Mouse (Mus musculus): ENCODE measurements at regions not wholly inside any gene's neighbourhood (a gene's known extent, or its start where the extent isn't known, plus 50 kb on each side); places are given as distances from the start of the nearest gene placed in this dataset.

DNA sequence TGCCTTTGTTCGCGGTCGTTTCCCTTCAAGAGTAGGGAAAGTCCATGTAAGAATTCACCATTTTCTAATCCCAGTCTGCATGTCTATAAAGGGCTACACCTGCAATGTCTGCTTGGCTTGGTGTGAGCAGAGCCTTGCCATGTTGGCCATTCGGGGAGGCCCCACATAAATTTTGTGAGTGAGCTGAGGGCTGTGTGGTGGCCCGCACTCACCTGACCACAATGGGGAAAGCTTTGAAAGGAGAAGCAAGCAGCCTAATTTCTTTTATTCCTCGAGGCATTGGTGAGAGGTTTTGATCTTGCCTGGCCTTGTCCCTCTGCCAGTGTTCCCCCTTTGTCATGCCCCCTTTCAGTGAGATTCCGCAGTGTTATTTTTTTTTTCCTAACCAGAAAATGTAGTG is 70.9 kb upstream of the Tmco5 start:
- no peak for DNase-seq (ENCODE audit: extremely low spot score in 1 of 2, low spot score in 1 of 2)

DNA sequence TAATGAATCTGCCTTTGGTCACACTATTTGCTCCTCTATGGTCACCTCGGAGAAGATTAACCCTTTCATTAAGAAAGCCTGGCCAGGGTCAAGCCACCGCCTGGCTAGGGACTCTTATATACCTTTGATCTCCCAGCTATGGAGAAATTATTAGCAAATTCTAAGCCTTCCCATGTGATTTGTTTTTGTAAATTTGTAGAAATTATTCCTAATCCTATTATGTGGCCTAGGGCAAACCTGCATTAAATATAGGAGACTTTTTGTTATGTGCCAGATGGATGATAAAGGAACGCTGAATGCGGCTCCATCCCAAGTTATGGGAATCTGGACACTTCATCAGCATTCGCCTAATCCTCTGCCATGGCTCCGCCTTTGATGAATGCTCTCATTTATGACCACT is 70.4 kb upstream of the Tmco5 start:
- no peak for DNase-seq (ENCODE audit: extremely low spot score in 1 of 2, low spot score in 1 of 2)

DNA sequence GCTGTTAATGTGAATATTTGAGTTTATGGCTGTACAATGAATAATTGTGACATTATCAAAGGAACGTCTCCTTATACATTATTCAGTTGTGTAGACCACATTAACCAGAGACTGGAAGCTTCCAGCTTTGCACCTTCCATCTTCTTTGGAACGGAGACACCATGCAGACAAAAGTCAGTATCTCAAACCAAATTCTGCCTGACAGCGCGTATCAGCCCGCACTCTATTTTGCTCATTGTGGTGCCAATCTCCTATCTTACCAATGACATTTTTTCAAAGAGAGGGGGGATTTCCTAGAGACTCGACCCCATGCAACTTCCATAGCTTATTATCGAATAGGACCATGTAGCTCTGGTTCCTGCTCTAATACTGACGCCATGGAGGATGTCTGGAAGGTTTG is 69.9 kb upstream of the Tmco5 start:
- DNase-seq (ENCODE audit: extremely low spot score in 1 of 2, low spot score in 1 of 2), result no peak

DNA sequence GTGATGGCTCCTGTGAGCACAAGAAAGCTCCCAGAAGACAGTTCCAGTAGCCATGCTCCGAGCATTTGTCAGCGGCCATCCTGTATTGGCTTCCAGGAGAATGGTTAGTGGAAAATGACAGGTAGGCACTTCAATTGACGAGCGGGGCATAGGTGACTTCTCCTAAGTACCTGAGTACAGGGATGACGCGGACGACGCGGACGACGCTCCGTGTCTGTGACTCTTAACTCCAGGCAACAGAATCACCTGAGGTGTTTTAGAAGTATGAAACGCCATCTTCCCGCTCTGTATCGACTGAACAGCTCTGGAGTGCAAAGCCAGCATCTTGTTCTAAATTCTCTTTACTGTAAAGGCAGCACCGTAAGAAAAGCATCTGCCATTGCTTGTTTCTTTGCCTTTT is 68.4 kb upstream of the Tmco5 start:
- DNase-seq (ENCODE audit: extremely low spot score in 1 of 2, low spot score in 1 of 2), result no peak

DNA sequence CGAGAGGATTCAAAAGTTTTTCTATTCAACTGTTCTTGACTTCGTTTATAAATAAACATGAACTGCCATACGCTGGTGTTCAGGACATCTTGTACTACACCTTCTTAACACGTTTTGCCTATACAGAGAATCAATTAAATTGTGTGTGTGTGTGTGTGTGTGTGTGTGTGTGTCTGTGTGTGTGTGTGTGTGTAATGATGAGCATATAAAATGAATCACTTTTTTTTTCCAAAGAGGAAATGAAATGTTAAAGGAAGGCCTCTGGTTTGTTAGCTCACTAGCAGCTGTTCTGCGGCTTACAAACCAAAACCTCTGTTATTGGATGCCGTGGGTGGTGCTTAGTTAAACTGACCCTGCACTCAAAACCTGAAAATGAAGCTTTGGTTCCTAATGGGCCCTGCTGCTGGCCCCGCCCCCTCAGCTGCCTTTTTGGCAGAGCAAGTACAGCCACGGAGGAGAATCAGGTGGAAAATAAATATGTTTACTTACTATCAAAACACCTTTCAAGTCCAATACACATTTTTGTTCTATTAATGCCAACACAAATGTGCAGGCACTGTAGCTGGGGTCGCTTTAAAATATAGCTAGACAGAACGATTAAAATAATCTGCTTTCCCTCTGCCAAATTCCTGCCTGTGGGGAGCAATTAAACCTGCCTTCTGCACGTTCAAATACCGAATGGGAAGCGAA is 65.5 kb upstream of the Tmco5 start:
- no peak for DNase-seq (ENCODE audit: extremely low spot score in 1 of 2, low spot score in 1 of 2)

DNA sequence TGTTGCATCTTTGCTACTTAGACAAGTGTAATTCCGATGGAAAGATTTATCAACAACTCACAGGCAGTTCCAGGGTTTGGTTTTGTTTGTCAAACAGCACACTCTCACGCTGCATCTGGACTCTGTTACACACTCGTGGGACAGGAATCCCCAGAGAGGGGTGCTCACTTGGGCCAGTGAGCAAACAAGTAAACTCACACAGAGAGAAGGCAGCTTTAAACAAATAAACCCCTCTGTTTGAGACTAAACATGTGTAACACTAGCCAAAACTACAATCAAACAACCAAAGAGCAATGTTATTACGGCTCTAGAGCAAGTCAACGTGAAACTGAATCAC is 65.0 kb upstream of the Tmco5 start:
- DNase-seq (ENCODE audit: extremely low spot score in 1 of 2, low spot score in 1 of 2), result no peak

DNA sequence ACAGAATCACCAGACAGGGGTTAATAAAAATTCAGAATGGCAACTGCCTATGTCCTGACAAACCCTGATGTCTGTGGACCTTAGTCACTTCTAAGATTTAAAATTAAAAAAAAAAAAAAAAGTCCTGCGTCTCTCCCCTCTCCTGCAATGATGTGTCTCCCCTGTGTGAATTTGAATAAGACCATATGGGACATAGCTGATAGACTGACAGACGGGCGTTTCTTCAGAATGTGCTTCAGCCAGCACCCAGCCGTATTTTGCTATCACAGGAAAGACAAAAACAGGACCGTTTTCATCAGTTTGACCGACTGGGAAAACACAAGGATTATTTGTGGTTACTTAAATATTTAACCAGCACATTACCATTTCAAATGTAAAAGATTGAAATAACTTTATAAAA is 61.4 kb upstream of the Tmco5 start:
- no peak for DNase-seq (ENCODE audit: extremely low spot score in 1 of 2, low spot score in 1 of 2)

DNA sequence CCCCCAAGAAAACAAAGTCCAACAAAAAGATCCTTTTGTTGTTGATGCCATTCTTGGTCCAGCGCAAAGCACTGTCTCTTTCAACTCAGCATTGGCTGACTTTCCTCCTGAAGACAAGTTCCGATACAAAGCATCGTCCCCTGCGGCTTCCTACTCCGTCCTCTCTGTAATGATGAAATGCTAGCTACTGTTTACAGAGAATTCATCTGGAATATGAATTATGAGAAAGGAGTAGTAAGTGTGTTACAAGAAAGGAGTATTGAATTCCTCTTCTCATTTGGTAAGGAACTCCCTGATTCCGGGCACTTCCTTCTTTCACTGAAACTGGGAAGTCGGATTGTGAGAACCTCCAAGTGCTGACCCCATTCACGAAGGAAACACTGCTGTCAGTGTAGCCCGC is 60.9 kb upstream of the Tmco5 start:
- no peak for DNase-seq (ENCODE audit: extremely low spot score in 1 of 2, low spot score in 1 of 2)

DNA sequence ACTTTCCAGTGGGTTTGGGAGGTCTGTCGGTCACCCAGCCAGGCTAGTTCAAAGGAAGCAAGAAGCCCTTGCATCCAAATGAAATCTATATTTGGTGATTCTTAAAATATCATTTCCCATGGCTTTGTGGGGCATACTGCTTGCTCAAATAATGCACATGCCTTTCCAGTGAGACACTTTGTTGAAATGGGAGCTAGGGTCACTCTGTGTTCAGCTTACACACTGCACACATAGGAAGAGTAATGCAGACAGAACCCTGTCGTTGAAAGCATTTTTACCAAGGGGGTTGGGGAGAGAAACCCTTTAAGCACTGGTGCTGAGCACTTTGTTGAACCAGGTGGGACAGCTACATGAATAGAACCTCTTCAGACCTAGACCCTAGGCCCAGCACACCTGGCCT is 59.9 kb upstream of the Tmco5 start:
- DNase-seq (ENCODE audit: extremely low spot score in 1 of 2, low spot score in 1 of 2), result no peak

DNA sequence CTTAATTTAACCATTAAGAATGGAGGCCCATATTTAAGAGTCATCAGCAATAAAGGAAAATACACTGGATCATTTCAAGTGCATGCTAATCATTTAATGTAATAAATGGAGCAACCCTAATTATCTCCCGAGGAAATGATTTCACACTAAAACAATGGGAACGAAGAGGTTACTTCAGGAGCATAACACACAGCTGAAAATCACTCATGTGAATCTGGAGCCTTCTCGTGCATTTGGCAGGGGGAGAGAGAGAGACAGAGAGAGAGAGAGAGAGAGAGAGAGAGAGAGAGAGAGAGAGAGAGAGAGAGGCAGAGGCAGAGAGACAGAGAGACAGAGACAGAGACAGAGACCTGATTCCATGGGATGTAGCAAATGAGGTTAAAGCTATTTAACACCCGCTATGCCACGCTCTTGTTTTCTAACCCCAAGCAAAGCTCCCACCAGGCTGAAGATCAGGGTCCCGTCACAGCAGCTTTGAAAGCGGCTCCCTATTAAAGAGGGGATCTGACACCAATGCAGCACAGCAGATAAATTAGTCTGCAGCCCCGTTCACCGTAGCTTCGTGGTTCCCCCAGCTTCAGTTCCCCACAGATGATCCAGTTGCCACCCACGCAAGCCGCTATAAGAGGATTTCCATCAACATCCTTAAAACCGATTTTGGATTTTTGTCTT is 59.3 kb upstream of the Tmco5 start:
- DNase-seq (ENCODE audit: extremely low spot score in 1 of 2, low spot score in 1 of 2), result no peak

DNA sequence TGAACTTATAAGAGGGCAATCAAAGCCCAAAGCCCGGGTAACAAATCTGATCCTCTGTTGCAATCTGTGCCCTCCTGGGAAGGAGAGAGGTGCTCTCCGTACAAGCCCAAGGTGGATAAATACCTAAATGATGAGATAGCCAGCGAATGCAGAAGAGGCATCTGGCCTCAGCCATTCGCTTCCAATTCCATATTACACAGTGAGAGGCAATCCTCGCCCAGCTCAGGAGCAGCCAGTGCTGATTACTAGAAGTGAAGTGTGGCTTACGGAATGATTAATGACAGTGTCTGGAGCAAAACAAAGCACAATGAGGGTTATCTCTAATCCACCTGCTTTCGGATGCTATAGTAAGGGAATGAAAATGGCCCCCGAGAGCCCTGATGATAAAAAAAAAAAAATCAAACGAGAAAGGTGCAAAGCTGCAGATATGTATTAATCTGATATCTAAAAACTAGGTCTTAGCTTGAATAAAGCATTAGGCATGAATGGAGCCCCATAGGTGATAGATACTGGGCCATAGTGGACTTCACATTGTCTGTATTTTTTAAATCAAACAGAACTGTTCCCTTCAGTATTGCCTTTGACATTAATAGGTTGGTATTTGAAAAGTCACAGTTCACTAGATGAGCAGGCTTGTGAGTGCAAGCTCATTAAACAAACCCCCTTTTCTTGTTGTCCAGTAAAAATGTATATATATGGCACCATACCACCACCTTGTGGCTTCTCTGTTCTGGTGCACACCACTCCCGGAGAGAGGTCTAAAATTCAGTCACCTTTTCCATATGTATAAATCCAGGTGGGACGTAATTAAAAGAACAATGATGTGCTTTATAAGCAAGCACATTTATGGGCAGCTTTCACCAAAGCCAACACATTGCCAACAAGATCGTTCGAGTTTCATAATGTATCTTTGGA is 57.4 kb upstream of the Tmco5 start:
- DNase-seq (ENCODE audit: extremely low spot score in 1 of 2, low spot score in 1 of 2), result peak in 1 of 2 experiments; percentile 71

All from frontal cortex, adult 2 months (tissue).